Mouse (Mus musculus): ENCODE data around the gene Nprl2.

DNA sequence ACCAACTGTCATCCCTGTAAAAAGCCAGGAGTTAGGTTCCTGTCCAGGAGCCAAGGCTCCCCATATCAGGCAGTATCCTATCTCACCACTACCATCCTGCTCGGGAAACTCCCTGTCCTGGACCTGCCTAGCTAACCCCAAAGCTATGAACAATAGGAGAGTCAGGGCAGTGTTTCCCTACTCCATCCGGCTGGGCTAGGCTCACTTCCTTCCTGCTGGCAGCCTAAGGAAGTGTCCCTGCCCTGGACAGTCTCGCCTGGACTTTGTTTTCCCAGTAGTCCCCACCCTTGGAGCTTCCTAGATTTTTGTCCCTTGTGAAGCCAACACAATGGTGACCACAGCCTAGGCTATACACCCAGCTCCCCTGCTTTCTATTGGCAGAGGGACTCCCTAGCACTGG, 24.8 kb downstream of the Nprl2 start:
- TF ChIP-seq CTCF (IDR thresholded peaks at IDR 0.05; ENCODE audit: low read depth) = no peak
- TF ChIP-seq EP300 (IDR thresholded peaks at IDR 0.05; ENCODE audit: low read depth) = 0 out of 2 replicates have a peak, but pooled peaks have one; percentile 16
